Mouse (Mus musculus) ZHBTc4 (cell line): ENCODE results near the gene Hes1.

Experiments used
- DNase-seq: peaks from one replicate; pipeline ENCODE4 v3.0.0-alpha.2; 2011; ENCODE audit warnings: low read depth, low spot score

Gene Hes1

DNA sequence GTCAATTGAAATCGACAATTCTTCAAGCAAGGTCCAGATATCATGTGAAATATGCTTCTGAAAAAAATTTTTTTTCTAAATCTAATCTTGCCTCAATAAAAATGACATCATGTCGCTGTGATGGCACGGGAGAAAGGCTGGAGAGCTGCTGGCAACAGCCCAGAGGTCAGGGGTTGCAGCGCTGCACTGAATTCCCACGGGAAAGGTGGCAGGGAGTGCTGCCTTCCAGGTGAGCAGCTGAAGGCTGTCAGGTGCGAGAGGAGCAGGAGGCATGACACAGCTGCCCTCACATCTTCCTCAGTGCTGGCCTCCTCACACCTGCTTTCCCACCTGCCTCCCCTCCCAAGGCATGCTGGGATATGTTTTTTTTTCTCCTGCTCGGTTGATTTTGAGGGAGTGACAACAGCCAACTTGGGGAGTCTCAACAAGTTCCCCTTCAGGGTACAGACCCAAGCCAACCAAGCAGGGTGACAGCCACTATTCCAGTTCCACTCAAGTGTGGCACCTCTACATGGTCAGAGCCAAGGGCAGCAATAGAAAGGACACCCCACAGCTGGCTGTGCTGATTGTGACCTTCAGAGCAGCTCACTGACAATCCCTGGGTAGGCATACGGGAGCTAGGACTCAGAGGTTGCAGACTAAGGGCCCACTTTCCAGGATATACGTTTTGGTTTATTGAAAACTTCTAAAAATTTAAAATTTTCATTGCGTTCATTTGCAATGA, 13.3 kb upstream of the Hes1 start:
- no peak for DNase-seq

DNA sequence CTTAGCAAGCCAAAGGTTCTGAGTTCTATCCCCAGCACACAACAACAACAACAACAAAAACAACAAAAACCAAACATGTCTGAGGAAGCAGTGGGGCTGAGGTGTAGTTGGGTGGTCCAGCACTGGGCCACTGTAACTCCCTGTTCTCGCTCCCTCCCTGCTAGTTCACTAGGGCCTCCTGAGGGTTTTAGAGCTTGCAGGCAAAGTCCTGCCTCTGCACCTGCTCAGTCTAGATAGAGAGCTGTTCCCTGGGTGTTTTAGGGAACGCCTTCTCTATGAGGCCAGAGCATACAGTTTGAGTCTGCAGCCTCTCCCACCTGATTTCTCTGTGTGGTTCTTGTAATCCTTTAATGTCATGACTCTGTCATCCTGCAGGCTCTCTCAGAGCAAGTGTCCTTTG, 11.9 kb upstream of the Hes1 start:
- DNase-seq, result peak; percentile 34

DNA sequence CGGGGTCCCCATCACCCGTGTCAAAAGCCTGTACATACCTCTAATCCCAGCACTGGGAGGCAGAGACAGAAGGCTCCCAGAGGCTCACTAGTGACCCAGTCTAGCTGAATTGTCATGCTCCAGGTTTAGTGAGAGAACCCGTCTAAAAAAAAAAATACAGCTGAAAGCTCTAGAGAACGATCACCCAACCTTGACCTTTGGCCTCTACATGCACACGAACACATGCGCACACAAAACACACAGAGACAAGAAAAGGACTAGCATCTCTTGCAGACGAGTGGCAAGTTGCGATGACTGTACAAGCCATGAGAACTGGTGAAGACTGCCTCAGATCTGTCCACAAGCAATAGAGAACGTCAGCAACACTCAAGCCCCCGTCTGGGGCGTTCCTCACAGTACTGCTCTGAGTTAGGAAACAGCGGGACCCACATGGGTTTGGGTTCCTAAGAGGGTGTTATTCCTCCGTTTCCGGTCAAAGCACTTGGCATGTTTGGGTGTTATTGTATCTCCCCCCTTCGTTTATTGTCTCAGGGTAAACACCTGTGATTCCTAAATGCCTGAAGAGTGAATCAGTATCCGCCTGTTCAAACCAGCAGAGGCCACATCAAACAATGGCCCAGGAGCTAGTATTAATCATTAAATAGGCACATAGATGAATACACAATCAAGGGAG, 11.2 kb upstream of the Hes1 start:
- no peak for DNase-seq

DNA sequence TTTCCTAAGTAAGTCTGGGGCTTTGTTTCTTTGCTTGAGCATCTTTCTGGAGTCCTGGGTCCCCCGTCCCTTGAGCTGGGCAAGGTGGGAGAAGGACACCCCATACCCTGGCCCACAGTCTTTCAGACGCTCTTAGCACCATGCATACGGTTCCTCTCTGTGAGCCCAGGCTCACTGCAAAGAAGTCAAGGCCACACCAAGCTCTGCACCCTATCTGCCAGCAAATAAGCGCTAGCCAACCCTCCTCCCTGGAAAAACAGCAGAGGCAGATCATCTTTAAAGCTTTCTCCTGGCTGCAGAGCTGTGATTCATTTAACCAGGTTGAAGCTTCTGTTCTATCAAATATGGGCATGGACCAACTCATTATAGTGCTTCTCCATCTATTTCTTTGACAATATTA, 9.6 kb upstream of the Hes1 start:
- DNase-seq, result no peak

DNA sequence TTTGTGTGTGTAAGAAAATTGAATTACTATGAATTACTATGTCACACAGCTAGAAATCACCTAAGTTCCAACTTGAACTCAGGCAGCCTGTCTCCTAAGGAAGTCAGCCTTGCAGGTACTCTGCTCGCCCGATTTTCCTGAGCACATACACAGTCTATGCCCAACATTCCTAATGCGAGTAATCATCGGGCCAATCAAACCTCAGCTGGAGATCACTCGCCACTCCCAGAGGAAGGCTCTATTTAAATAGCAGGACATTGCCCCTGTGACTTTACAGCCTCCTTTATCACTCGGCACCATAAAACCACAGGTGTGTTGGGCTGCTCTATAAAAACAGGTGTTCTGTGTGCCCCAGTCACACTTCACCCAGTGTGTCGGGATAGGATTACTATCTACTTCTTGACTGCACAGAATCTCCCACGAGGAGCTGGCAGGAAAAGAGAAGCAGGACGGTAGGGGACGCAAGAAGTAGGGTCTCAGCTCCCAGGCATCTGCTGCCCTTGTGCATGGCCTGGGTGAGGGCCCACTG, 8.8 kb upstream of the Hes1 start:
- DNase-seq, result peak; percentile 74

DNA sequence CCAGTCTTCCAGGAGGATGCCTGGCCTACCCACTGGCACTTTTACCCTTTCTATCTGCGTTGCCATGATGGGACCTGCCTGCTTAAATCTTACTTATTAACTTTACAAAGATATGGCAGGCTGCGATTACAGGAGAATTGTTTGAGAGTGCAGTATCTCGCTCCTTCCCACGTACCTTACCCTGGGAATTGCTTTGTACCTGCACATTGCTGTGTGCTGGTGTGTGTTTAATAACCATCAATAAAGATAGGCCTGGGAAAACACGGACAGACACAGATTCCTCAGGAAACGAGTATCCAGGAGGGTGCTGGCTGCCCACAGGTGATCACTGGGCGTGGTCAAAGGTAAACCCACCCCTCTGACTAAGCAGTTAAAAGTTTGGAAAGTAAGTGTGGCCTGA, 8.3 kb upstream of the Hes1 start:
- DNase-seq, result no peak

DNA sequence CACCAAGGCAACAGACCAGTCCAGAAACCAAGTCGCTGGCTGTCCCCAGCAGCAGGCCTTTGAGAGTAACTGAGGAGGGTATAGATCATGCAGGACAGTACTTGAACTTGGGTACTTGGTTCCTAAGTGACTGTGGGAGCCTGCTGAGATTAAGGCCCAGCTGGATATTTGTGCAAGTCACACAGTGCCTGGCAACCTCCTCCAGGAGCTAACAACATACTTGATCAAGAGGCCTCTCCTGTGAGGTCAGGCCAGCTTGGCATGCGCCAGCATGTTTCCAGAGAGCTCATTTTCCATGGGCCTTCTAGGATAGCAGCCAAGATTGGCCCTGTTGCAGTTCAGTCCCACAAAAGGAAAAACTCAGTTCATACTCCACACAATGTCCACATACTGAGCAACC, 7.3 kb upstream of the Hes1 start:
- DNase-seq, result no peak

DNA sequence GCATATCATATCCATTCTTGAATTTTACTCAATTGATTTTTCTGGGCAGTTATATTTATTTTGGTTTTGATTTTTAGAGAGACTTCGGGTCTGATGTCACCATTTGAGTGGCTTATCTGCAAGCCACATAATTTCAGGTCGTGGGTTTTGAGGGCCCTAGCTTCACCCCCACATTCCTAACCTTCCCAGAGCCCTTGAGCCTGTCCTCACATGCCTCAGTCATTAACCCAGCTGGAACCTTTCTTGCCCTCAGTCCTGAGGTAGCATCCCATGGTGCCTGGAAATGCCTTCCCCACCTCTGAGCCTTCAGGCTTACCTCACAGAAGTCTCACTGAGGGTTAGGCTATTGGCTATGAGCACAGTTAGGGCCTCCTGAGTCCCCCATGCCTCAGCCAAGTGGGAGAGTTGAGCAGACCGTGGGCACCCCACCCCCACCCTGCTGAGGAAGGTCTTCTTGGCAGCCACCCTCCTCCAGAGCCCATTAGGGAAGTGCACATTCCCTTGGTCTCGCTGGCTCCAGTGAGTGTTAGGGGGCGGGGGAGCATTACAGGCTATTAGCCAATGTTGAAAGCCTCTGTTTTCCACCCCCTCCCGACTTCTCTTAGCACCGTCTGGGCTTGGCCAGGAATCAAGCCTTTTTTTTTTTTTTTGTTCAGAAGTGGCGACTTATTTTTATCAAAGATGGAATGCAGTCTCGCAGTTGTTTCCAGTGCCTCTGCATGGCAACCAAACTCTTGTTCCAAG, 5.0 kb upstream of the Hes1 start:
- DNase-seq, result peak; percentile 71

DNA sequence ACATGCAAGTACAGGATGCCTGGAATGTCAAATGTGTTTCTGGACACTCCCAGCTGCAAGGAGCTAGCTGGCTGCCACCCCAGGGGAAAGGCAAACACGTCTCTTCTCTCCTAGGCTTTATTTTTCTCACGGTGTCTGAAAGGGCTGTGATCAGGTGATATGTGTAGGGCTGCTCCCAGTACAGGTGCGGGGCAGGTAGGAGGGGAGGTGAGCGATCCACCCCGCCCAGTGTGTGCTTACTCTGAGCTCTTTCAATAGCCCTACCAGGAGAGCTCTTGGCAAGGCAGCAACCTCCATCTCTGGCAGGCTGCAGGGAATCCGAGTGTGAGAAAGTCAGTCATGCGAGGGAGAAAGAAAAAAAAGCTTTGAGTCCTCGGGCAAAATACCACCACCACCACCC, 3.8 kb upstream of the Hes1 start:
- DNase-seq, result peak; percentile 45

DNA sequence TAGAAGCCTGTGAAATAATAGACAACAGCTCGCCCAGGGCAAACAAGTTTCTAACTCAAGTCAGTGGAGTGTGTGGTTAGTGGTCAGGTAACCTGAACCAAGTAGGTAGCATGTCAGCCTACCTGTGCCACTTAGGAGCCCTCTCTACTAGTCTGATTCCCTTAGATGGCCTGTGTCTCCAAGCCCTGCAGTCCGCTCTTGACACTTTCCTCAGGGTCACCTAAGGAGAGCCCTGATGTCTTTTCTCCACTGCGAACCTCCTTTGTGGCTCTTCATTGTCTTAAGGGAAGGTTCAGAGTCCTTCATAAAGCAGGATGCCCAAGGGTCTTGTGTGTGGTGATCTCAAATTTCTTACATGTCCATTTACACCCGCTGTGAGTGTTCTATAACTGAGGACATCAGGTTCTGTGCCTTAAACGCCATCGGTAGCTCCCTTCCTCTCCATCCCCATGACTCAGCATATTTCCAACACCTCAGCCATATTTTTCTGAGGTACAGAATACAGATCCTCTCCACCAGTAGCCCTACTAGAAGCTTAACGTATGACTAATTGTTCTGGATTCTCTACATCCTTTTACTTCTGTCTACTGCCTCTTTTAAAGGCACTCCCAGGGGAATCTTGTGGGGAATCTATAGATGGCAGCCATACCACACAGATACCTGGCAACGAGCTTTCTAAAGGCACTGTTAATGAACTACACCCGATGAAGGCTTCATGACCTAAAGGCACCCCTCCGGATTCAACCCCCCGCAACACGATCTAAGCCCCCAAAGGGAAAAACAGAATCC, 1.7 kb upstream of the Hes1 start:
- DNase-seq, result peak; percentile 50

DNA sequence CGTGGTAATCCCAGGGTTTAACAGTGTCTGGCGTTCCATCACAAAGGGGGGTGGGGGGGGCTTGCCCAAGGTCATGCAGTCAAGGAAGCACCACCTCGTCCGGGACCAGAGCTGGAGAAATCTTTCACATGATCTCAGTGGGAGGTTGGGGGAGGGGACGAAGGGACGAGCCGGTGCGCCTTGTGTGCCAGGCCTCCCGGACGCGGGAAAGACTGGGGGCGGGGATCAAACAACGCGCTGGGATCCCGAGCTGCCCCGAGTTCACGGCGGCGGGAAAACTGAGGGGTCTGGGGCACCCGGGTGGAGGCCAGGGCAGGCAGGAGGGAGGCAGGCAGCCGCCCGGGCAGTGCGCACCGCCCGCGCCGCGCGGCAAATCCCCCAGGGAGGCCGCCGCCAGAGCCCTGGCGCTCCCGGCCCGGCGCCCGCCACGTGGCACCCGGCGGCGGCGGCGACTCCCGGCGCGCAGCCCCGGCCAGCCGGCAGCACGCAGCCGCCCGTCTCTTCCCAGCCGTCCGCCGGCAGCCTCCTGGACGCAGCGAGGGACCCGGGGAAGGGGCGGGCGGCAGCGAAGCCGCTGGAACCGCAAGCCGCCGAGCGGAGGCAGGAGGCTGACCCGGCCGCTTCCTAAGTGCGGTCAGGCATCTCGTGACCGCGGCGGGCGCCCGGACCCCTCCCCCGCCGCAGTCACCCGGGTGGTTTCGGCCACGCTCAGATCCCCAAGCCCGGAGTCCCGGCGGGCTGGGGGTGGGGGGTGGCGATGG, 883 bp upstream of the Hes1 start:
- peak; percentile 98 for DNase-seq

DNA sequence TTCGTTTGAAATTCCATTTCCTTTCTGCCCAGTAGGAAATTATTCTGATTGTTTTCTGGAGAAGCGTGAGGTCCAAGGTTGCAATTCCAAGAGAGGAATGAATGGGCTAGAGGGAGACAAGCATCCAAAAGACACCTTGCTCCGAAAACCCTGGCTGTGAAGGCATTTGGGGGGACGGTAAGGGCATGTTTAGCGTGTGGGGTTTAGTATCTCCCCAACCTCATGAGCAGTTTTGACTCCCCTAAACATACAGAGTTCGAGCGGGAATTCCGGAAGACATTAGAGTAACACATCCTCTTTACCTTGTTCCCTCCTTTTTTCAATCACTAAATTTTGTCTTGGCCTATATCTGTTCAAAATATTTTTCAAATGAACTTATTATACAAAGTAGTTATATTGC, 429 bp downstream of the Hes1 start:
- no peak for DNase-seq

DNA sequence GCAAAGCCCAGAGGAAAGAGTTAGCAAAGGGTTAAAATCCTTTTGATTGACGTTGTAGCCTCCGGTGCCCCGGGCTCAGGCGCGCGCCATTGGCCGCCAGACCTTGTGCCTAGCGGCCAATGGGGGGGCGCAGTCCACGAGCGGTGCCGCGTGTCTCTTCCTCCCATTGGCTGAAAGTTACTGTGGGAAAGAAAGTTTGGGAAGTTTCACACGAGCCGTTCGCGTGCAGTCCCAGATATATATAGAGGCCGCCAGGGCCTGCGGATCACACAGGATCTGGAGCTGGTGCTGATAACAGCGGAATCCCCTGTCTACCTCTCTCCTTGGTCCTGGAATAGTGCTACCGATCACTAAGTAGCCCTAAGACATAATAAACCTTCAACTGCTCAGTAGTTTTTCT, 893 bp downstream of the Hes1 start:
- peak; percentile 99 for DNase-seq

DNA sequence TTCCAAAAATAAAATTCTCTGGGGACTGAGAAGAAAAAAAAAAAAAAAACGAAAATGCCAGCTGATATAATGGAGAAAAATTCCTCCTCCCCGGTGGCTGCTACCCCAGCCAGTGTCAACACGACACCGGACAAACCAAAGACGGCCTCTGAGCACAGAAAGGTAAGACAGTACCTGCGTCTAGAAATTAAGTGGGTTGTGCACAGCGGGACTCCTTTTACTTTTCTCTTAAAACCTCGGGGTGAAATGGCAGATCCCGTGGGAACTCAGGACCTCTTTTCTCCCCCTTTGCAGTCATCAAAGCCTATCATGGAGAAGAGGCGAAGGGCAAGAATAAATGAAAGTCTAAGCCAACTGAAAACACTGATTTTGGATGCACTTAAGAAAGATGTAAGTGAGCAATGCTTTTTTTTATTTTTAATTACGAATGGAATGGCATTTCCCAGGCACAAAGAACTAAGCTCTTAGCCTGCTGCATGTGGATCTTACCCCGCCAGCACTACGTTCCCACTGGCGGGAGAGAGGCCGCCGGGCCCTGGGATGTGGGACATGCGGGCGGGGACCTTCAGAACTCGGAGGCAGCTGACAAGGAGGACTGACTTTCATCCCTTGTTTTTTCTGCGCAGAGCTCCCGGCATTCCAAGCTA, 1.5 kb downstream of the Hes1 start:
- DNase-seq, result peak; percentile 59

DNA sequence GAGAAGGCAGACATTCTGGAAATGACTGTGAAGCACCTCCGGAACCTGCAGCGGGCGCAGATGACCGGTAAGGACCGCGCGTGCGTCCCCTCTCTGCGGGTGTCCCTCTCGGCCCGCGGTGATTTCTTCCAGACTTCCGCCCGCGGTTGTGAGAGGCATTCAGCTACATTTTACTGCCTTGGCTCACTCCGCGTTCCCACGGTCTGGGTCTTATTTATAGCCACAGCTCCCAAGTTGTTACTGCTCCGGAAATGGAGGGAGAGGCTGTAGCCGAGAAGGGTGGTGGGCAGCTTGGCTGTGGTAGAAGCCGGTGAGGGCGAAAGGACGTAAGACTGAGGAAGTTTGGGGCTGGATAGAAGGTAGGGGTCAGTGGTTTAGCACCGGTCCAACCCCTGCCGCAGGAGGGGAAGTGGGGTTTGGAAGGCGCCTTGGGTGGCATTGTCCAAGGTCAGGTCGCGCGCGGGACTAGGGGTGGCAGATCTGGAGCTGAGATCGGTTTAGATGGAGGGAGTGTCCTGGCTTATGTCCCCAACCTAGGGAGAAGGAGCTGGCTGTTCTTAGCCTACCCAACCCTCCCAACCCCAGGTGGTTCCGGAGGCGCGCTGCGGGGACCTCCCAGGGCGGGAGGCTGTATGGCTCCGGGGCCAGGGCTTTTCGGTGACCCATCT, 2.1 kb downstream of the Hes1 start:
- DNase-seq, result peak; percentile 79

DNA sequence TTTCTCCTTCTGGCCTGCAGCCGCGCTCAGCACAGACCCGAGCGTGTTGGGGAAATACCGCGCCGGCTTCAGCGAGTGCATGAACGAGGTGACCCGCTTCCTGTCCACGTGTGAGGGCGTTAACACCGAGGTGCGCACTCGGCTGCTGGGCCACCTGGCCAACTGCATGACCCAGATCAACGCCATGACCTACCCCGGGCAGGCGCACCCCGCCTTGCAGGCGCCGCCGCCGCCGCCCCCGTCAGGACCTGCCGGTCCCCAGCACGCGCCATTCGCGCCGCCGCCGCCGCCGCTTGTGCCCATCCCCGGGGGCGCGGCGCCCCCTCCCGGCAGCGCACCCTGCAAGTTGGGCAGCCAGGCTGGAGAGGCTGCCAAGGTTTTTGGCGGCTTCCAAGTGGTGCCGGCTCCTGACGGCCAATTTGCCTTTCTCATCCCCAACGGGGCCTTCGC, 2.7 kb downstream of the Hes1 start:
- DNase-seq, result peak; percentile 84

DNA sequence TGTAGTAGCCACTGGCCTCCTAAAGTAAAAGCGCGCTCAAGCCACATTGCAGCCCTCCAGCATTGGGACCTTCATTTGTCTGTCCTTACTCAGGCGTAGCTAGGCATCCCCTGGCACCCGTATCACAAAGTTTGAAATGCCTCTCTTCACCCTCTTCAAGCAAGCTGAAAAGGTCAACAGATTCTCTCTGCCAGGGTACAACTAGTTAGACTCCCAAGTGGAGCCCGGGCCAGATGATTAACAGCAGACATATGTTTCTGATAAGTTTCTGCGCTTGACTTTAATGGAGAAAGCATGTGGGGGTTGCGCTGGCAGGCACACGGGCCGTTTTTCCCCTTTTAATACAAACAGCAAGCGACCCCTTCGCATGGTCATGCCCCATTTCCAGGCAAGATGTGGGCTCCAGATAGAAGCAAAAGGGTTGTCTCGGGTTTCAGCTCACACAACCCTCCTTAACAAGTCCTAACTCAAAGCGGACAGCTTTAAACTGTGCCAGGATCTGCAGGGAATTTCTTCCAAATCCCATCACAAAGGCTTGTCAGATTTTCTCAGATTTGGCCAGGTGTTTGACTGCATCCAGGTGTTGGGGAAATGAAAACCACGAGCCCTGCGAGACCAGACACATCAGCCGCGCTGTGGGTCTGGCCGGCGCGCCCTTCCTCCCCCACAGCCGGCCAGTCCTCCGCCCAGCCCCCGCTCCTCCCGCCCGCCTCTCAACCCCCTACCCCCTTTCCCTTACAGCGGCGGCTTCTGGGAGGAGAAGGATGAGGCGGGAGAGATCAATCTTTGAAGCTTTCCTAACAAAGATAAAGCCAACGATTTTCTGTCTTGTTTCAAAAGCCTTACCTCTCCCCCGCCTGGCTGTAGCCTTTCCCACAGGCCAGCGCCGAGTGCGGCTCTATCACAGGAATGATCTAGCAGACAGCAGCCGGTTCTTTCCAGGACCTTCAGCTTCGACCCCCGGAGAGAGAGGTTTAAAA, 4.1 kb downstream of the Hes1 start:
- peak; percentile 81 for DNase-seq

DNA sequence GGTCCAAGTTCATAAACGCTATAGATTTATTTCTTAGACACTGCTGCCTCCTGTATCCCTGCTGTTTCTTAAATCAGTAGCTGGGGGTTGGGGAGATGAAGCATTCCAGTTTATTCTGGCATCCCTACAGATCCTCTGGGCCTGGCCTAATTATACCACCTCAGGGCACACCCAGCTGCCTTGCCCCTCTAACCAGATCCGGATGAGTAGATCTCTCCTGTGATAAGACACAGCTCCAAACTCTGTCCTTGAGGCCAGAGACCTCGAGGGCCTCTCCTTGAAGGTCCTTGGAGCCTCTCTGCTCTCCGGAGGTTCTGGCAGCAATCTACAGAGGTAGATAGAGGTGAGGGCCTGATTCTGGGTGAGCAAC, 5.4 kb downstream of the Hes1 start:
- DNase-seq, result peak; percentile 80
